Mouse (Mus musculus): ENCODE results near the gene Tmem38b. TPM values are rescaled to one million over a fixed set of nuclear protein-coding genes. Genes with fewer than 3 reads are reported as not detected.

Tmem38b gene
- polyA plus RNA-seq, 1 experiment, result not detected

DNA sequence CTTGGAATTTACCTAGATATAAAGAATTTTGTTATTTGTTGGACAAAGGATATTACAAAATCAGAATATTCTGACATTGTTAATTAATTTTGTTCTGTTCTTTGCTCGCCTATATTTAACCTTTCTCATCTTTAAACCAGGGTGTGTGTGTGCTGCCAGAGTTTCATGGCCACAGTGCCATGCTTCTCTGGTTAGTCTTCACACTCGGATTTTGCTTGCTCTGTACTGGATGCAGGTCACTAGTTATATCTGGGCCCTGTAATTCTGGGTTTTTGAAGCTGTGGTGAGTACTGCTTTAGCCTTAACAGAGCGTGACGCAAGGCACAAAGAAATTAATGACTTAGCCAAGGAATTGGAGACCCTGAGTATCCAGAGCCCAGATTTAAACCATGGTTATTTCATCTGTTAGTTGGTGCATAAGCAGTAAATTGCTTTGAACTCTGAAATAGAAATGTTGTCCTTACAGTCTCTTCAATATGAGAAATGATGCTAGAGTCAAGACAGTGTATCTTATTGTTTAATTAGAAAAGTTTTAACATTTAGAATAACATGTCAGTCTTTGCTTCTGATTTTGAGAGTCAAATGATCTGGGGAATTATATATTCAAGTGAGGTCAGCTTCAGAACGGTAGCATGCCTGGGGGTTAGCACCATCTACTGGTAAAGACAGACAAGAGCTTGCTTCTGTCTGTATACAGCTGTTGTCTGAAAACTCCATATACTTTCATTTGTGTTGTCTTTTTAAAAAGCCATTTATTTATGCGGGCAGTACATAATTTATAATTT lies 19.2 kb downstream of the Tmem38b start:
- no peak overlapping the region for H3K27ac ChIP-seq (ENCODE audit: insufficient read depth, low read depth, low read length)
- 49% methylated on average over 6 of the region's 6 CpGs for WGBS
- H3K4me1 ChIP-seq (ENCODE audit: control insufficient read depth, insufficient read depth, low read length), result peaks cover 2% of the 10 kb centered on the region; the same call in 1 of the 2 replicates
- no peak overlapping the region for H3K4me3 ChIP-seq (ENCODE audit: insufficient read depth, low read depth, low read length)
- TF ChIP-seq CTCF (IDR thresholded peaks at IDR 0.05; ENCODE audit: insufficient read depth, low read depth, low read length), result no peak
- TF ChIP-seq POLR2A (IDR thresholded peaks at IDR 0.05; ENCODE audit: insufficient read depth, low read depth, low read length), result no peak

DNA sequence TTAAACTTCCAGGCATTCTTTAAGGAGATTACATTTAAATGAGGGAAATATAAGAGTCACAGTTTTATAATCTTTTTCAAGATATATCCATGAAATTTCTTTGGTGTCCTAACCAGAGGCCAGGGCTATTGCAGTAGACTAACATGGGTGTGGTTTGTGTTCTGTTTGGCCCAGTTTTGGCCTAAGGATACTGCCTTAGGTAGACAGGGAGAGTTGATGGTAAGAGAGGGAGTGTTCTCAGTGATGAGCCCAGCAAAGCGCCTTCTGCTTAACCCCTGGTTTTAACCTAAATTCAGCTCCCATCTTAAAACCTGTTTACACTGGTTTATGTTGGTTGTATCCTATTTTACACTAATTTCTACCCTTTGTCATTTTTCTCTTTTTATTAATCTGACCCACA lies 19.8 kb downstream of the Tmem38b start:
- no peak for TF ChIP-seq CTCF (IDR thresholded peaks at IDR 0.05; ENCODE audit: insufficient read depth, low read depth, low read length)
- TF ChIP-seq POLR2A (IDR thresholded peaks at IDR 0.05; ENCODE audit: insufficient read depth, low read depth, low read length), result no peak
- H3K4me3 ChIP-seq (ENCODE audit: insufficient read depth, low read depth, low read length), result no peak overlapping the region
- H3K4me1 ChIP-seq (ENCODE audit: control insufficient read depth, insufficient read depth, low read length), result no peaks in the 10 kb centered on the region
- no peak overlapping the region for H3K27ac ChIP-seq (ENCODE audit: insufficient read depth, low read depth, low read length)
- 100% methylated on average over 1 of the region's 1 CpGs for WGBS

DNA sequence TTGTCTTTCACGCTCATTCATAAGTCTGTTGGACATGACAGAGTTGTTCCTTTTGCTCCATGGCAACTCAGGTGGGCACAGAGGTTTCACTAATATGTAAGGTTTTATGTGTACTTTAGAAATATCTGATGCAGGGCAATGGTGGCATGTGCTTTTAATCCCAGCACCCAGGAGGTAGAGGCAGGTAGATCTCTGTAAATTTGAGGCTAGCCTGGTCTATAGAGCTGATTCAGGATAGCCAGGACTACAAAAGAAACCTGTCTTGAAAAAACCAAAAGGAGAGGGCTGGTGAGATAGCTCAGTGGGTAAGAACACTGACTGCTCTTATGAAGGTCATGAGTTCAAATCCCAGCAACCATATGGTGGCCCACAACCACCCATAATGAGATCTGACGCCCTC lies 20.5 kb downstream of the Tmem38b start:
- H3K27ac ChIP-seq (ENCODE audit: insufficient read depth, low read depth, low read length), result no peak overlapping the region
- TF ChIP-seq CTCF (IDR thresholded peaks at IDR 0.05; ENCODE audit: insufficient read depth, low read depth, low read length) (no peak), POLR2A (IDR thresholded peaks at IDR 0.05; ENCODE audit: insufficient read depth, low read depth, low read length) (no peak)
- no peak overlapping the region for H3K4me3 ChIP-seq (ENCODE audit: insufficient read depth, low read depth, low read length)
- 70% methylated on average over 2 of the region's 2 CpGs for WGBS
- no peaks in the 10 kb centered on the region for H3K4me1 ChIP-seq (ENCODE audit: control insufficient read depth, insufficient read depth, low read length)

DNA sequence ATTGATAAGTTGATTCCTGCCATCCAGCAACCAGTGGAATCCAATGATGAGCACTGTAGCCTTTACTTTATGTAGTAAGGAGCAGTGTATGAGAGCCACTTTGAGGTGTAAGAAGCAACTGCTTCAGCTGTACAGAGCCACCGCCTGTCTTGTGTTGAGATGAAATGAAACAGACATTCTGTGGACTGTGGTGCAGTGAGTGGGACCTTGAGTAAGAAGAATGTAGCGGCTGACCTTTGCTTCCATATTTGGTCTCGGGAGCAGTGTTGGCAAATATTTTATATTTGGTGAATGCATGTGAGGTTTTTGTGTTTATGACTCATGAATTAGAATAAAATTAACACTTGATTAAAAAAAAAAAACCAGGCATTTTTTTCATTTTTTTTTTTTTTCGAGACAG lies 21.7 kb downstream of the Tmem38b start:
- H3K4me3 ChIP-seq (ENCODE audit: insufficient read depth, low read depth, low read length), result no peak overlapping the region
- no peak overlapping the region for H3K27ac ChIP-seq (ENCODE audit: insufficient read depth, low read depth, low read length)
- TF ChIP-seq POLR2A (IDR thresholded peaks at IDR 0.05; ENCODE audit: insufficient read depth, low read depth, low read length) (no peak), CTCF (IDR thresholded peaks at IDR 0.05; ENCODE audit: insufficient read depth, low read depth, low read length) (no peak)
- H3K4me1 ChIP-seq (ENCODE audit: control insufficient read depth, insufficient read depth, low read length), result no peaks in the 10 kb centered on the region
- WGBS, result 88% methylated on average over 4 of the region's 4 CpGs

DNA sequence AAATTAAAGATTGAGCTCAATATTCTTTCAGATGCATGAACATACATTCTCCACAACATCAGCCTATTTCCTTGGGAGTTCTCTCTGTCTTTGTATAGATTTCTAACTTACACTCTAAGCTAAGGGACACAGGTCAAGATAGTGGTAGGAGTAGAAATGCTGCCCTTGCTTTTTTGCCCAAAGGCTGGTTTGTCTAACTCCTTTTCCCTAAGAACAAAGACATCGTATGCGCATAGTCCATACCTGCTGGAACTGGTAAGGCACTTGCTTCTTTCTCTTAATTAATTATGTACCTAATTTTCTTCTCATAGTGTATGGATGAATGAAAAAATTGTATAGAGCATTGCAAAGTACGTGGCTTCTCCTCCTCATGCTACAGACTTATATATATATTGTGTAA lies 22.5 kb downstream of the Tmem38b start:
- WGBS, result 98% methylated on average over 3 of the region's 3 CpGs
- no peak overlapping the region for H3K4me3 ChIP-seq (ENCODE audit: insufficient read depth, low read depth, low read length)
- no peak for TF ChIP-seq CTCF (IDR thresholded peaks at IDR 0.05; ENCODE audit: insufficient read depth, low read depth, low read length)
- no peak for TF ChIP-seq POLR2A (IDR thresholded peaks at IDR 0.05; ENCODE audit: insufficient read depth, low read depth, low read length)

DNA sequence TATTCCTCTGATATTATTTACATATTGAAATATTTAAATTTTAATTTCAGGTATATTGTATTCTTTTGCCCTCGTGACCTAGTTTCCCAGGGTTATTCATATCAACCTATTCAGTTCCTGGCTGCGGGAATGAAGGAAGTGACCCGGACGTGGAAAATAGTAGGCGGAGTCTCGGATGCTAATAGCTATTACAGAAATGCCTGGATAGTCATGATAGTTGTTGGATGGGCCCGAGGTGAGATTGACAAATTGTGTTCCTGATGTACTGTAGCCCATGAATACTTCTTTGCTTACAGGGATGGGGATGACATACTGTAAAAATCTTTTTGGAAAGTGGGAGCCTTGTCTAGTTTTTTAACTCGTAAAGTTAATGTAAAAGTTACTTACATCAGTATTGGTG lies 23.0 kb downstream of the Tmem38b start:
- 93% methylated on average over 8 of the region's 8 CpGs for WGBS
- TF ChIP-seq POLR2A (IDR thresholded peaks at IDR 0.05; ENCODE audit: insufficient read depth, low read depth, low read length) (no peak), CTCF (IDR thresholded peaks at IDR 0.05; ENCODE audit: insufficient read depth, low read depth, low read length) (no peak)
- H3K4me1 ChIP-seq (ENCODE audit: control insufficient read depth, insufficient read depth, low read length), result no peaks in the 10 kb centered on the region

More for the DNA sequence above, 22.5 kb downstream of the Tmem38b start:
- no peak overlapping the region for H3K27ac ChIP-seq (ENCODE audit: insufficient read depth, low read depth, low read length)
- H3K4me1 ChIP-seq (ENCODE audit: control insufficient read depth, insufficient read depth, low read length), result no peaks in the 10 kb centered on the region

DNA sequence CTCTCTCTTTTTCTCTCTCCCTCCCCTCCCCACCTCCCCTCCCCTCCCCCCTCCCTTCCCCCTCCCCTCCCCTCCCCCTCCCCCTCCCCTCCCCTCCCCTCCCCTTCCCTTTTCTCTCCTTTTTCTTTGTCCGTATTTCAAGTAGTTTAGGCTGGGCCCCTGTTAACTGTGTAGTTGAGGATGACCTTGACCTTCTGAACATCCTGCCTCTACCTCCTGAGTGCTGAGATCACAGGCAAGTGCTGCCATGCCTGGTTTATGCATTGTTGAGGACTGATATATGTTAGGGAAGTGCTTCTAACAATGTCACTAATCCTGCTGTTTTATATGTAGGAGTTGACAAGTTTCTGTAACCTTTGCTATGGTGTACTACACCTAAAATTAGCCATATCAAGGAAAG lies 24.0 kb downstream of the Tmem38b start:
- H3K4me3 ChIP-seq (ENCODE audit: insufficient read depth, low read depth, low read length), result no peak overlapping the region
- H3K27ac ChIP-seq (ENCODE audit: insufficient read depth, low read depth, low read length), result no peak overlapping the region
- TF ChIP-seq CTCF (IDR thresholded peaks at IDR 0.05; ENCODE audit: insufficient read depth, low read depth, low read length) (no peak), POLR2A (IDR thresholded peaks at IDR 0.05; ENCODE audit: insufficient read depth, low read depth, low read length) (no peak)
- no CpG with 5 or more reads among the region's 1 CpGs for WGBS
- no peaks in the 10 kb centered on the region for H3K4me1 ChIP-seq (ENCODE audit: control insufficient read depth, insufficient read depth, low read length)

More for the DNA sequence above, 23.0 kb downstream of the Tmem38b start:
- Histone ChIP-seq H3K4me3 (ENCODE audit: insufficient read depth, low read depth, low read length) (no peak overlapping the region), H3K27ac (ENCODE audit: insufficient read depth, low read depth, low read length) (no peak overlapping the region)

DNA sequence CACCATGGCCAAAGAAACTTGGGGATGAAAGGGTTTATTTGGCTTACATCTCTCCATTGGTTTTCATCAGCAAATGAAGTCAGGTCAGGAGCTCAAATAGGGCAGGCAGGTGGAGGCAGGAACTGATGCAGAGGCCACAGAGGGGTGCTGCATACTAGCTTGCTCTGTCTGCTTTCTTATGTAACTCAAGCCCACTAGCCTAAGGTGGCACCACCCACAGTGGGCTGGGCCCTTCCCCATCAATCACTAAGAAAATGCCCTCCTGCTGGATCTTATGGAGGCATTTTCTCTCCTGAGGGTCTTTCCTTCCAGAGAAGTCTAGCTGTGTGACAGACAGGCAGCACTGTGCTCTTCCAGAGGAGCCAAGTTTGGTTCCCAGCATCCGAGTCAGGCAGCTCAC lies 27.5 kb downstream of the Tmem38b start:
- Histone ChIP-seq H3K4me3 (ENCODE audit: insufficient read depth, low read depth, low read length) (no peak overlapping the region), H3K27ac (ENCODE audit: insufficient read depth, low read depth, low read length) (no peak overlapping the region), H3K4me1 (ENCODE audit: control insufficient read depth, insufficient read depth, low read length) (no peaks in the 10 kb centered on the region)
- no peak for TF ChIP-seq CTCF (IDR thresholded peaks at IDR 0.05; ENCODE audit: insufficient read depth, low read depth, low read length)
- 88% methylated on average over 1 of the region's 1 CpGs for WGBS

DNA sequence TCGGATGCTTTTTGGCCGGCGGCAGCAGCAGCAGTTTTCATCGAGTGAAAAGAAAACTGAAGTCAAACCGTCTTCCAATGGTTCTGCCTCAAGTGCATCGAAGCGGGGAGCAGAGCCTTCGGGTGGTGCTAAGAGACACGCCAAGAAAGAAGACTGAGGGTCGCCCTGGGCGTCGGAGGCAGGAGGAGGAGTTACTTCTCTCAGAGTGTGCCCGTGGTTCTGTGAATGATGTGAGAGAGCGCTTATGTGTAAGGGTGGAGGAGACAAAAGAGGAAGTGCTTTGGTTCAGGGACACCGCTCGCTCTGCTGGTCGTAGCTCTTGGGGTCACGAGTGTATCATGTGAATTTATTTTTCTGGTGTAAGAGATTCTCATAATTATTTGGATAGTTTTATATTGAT lies 34.1 kb downstream of the Tmem38b start:
- Histone ChIP-seq H3K27ac (ENCODE audit: insufficient read depth, low read depth, low read length) (no peak overlapping the region), H3K4me1 (ENCODE audit: control insufficient read depth, insufficient read depth, low read length) (no peaks in the 10 kb centered on the region), H3K4me3 (ENCODE audit: insufficient read depth, low read depth, low read length) (no peak overlapping the region)
- TF ChIP-seq POLR2A (IDR thresholded peaks at IDR 0.05; ENCODE audit: insufficient read depth, low read depth, low read length) (no peak), CTCF (IDR thresholded peaks at IDR 0.05; ENCODE audit: insufficient read depth, low read depth, low read length) (no peak)
- 64% methylated on average over 18 of the region's 18 CpGs for WGBS

All from olfactory bulb, adult 2 months (tissue).